Mouse (Mus musculus) urinary bladder, postnatal 25 days (tissue): ENCODE measurements around the gene Atp2a2.
"Not testable (repeated sequence)": the region's sequence is repeated elsewhere in the genome, so short reads cannot be mapped to it uniquely, and the experiment has no call there.

Experiments
- DNase-seq: peaks from one replicate; pipeline ENCODE4 v3.0.0; 2022; ENCODE audit warnings: low spot score

Gene Atp2a2

GRCm38 (mm10) chr5:122450913-122451317 is 51.1 kb downstream of the Atp2a2 start:
- no peak for DNase-seq

- DNase-seq, result no peak
Measured at GRCm38 (mm10) chr5:122449946-122450345, 52.1 kb downstream of the Atp2a2 start.

GRCm38 (mm10) chr5:122448869-122449268 is 53.2 kb downstream of the Atp2a2 start:
- DNase-seq, result no peak

GRCm38 (mm10) chr5:122447857-122448256 is 54.2 kb downstream of the Atp2a2 start:
- DNase-seq, result no peak

GRCm38 (mm10) chr5:122445051-122445610 is 56.9 kb downstream of the Atp2a2 start:
- DNase-seq, result no peak

GRCm38 (mm10) chr5:122444492-122444891 is 57.5 kb downstream of the Atp2a2 start:
- DNase-seq, result no peak

- no peak for DNase-seq
Measured at GRCm38 (mm10) chr5:122440095-122440630, 61.9 kb downstream of the Atp2a2 start.

GRCm38 (mm10) chr5:122439400-122440094 is 62.5 kb downstream of the Atp2a2 start:
- DNase-seq, result no peak

GRCm38 (mm10) chr5:122434541-122434940 is 67.5 kb downstream of the Atp2a2 start:
- DNase-seq, result no peak

- no peak for DNase-seq
Measured at GRCm38 (mm10) chr5:122431221-122431620, 70.8 kb downstream of the Atp2a2 start.

- no peak for DNase-seq
Measured at GRCm38 (mm10) chr5:122430036-122430775, 71.8 kb downstream of the Atp2a2 start.

GRCm38 (mm10) chr5:122425550-122425949 is 76.5 kb downstream of the Atp2a2 start:
- DNase-seq, result no peak

GRCm38 (mm10) chr5:122423083-122423482 is 78.9 kb downstream of the Atp2a2 start:
- no peak for DNase-seq

DNA sequence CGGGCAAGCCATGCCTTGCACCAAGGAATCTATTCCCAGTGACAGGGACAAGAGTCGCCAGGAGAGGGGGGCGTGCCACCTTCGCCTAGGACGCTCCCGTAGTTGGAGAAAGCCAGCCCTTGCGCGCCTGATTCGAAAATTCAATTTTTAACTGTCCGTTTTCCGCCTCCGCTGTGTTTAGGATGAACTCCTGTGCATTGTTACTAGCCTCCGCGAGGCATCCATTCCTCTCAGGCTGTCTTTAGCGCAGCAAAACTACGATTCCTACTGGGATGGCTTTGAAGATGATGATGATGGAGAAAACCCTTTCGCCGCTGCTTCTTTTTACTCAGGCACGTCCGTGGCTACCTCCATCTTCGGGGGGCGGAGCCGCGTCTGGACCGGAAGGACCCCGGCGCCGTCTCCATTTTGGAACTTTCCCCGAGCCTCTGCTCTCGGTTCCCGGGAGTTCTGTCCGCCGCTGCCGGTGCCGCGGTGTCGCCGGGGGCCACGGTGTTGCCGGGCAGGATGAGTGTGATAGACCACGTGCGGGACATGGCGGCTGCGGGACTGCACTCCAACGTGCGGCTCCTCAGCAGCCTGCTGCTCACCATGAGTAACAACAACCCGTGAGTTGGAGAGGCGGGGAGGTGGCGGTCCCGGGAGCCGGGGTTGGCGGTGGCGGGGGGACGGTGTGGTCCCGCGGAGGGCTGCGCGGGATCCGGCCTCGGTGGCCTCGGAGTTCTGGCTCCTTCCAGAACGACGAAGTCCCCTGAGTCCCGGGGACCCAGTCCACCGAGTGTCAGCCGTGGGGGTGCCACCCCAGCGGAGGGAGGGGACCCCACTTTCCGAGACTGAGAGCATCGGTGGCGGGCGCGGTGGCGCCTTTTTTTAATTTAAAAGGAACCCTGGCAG is 79.7 kb downstream of the Atp2a2 start:
- DNase-seq, result peak; percentile 90

DNA sequence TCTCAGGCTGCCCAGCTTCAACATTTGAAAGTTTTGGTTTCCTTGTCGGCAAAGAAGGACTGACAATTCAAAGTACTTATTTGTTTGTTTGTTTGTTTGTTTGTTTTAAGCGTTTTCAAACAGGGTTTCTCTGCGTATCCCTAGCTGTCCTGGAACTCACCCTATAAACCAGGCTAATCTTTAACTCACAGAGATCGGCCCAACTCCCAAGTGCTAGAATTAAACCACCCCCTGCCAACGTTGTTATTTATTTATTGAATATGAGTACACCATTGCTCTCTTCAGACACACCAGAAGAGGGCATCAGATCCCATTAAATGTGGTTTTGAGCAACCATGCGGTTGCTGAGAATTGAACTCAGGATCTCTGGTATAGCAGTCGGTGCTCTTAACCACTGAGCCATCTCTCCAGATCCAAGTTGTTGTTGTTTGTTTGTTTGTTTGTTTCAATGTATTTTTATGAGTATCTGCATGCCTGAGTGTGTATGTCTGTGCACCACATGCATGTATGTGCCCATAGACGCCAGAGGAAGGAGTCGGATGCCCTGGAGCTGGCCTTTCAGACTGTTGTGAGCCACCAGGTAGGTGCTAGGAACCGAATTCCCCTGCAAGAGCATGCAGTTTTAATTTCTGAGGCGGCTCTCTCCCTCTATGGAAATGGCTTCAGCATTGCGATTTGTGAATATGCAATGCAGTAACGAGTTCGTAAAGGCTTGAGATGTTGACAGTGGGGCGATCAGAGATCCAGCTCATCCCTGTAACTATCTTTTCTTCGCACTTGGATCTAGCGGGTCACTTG is 80.6 kb downstream of the Atp2a2 start, which contains the start of gene Anapc7:
Gene Anapc7 (plus strand): TSS at position 423 of the 798 bp plus-strand sequence.
- no peak for DNase-seq

DNA sequence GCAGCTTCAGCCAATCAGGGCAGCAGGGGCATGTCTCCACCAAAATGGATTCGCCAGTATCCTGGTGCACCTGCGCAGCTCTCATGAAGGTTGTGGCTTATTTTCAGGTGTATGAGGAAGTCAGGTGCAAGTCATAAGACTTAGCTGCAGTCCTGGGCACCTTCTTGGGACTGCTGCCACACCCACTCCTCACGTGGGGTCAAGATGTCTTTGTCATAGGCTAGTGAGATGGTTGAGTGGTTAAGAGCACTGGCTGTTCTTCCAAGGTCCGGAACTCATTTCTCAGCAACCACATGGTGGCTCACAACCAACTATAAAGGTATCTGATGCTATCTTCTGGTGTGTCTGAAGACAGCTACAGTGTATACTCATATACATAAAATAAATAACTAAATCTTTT is 81.3 kb downstream of the Atp2a2 start:
- not testable (repeated sequence) for DNase-seq

DNA sequence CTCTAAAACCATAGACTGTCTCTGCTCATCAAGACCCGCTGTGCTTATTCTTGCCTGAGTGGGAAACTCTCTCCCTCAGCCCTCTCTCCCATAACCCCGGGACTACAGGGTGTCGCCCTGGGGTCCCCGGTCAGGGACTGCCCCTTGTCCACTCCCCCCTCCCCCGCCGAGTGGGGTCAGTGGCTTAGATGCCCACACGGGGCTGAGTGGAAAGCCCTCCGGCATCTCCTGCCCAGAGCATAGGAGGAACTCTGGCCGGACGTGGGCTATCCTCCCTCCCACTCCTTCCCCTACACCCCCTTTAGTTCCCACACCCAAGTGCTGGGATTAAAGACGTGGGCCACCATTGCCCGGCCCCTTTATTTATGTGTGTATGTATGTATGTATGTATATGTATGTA is 86.6 kb downstream of the Atp2a2 start:
- DNase-seq, result no peak

GRCm38 (mm10) chr5:122414351-122414750 is 87.7 kb downstream of the Atp2a2 start:
- no peak for DNase-seq

DNA sequence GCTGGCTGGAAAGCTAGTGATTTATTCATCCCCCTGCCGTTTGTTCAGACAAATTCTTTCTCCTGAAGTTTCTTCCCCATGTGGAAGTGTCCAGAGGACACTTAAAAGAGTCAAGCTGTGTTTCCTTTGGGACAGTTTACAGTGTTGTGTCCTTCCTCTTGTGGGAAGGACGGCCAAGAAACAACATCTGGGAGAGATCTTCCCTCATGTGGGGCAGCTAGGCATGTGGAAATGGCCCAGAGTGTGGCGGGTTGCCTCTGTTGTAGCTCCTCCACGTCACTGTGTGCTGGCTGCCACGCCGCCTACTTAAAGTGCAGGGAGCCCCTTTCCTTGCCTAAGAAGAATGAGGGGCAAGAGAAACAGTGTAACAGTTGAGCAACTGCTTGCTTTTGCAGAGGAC is 89.2 kb downstream of the Atp2a2 start:
- no peak for DNase-seq

DNA sequence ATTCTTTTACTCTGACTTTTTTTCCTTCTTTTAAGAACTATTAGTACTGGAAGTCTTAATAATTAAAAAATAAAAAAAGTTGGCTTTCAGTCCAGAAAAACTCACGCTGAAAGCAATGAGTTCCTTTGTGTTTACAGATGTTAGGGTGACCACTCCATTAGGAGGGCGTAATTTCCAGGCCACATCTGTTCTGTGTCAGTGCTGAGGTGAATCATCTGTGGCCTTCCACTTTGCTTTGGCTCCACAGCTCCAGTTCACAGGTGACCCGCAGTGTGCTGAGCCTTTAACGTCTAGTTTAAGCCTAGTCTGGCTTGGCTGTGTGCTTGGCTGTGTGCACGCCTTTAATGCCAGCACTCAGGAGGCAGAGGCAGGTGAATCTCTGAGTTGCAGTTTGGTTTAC is 90.1 kb downstream of the Atp2a2 start:
- no peak for DNase-seq
